Mouse (Mus musculus) heart, postnatal 4 days (tissue): ENCODE data around the gene Hsd3b1. TPM values are rescaled to one million over a fixed set of nuclear protein-coding genes. Genes with fewer than 3 reads are reported as not detected.
"Not testable (repeated sequence)": the region's sequence is repeated elsewhere in the genome, so short reads cannot be mapped to it uniquely, and the experiment has no call there.

Source experiments
- DNase-seq: peaks from one replicate; pipeline ENCODE4 v3.0.0; 2021
- total RNA-seq, 2 experiments: library from RNA; stranded (reverse); gene quantifications; 2 replicates each; pipeline ENCODE4 v1.2.3; 2021

Gene Hsd3b1
- total RNA-seq: not detected

GRCm38 (mm10) chr3:98859576-98859975 is at the start of gene Hsd3b1:
Gene Hsd3b1, minus strand, starts transcription at chr3:98859794.
- no peak for DNase-seq

- no peak for DNase-seq
These were observed 38.0 kb upstream of the Hsd3b1 start for GRCm38 (mm10) chr3:98897606-98898005.

GRCm38 (mm10) chr3:98895071-98895601 is 35.5 kb upstream of the Hsd3b1 start:
- DNase-seq: peak; percentile 4

- DNase-seq: no peak
These were observed 33.6 kb upstream of the Hsd3b1 start, which contains the start of gene Hao2 for GRCm38 (mm10) chr3:98893057-98893772. Gene Hao2, minus strand, starts transcription at chr3:98893239.

- no peak for DNase-seq
These were observed 30.8 kb upstream of the Hsd3b1 start for GRCm38 (mm10) chr3:98890430-98890829.

GRCm38 (mm10) chr3:98888206-98888605 is 28.6 kb upstream of the Hsd3b1 start:
- DNase-seq: no peak

- no peak for DNase-seq
These were observed 21.2 kb upstream of the Hsd3b1 start for GRCm38 (mm10) chr3:98880831-98881230.

- DNase-seq: no peak
These were observed 20.6 kb upstream of the Hsd3b1 start for GRCm38 (mm10) chr3:98880216-98880615.

- DNase-seq: no peak
These were observed 8.6 kb upstream of the Hsd3b1 start for GRCm38 (mm10) chr3:98868219-98868618.

- no peak for DNase-seq
These were observed 3.2 kb upstream of the Hsd3b1 start for GRCm38 (mm10) chr3:98862800-98863199.

- DNase-seq: no peak
These were observed 1.5 kb downstream of the Hsd3b1 start for GRCm38 (mm10) chr3:98858051-98858450.

GRCm38 (mm10) chr3:98856892-98857291 is 2.7 kb downstream of the Hsd3b1 start:
- DNase-seq: no peak

GRCm38 (mm10) chr3:98855160-98855559 is 4.4 kb downstream of the Hsd3b1 start:
- DNase-seq: no peak

GRCm38 (mm10) chr3:98853685-98854084 is 5.9 kb downstream of the Hsd3b1 start:
- DNase-seq: no peak

GRCm38 (mm10) chr3:98853051-98853450 is 6.5 kb downstream of the Hsd3b1 start:
- no peak for DNase-seq

GRCm38 (mm10) chr3:98852631-98853030 is 7.0 kb downstream of the Hsd3b1 start:
- no peak for DNase-seq

- DNase-seq: no peak
These were observed 7.7 kb downstream of the Hsd3b1 start for GRCm38 (mm10) chr3:98851853-98852252.

- DNase-seq: no peak
These were observed 9.3 kb downstream of the Hsd3b1 start for GRCm38 (mm10) chr3:98850262-98850661.

GRCm38 (mm10) chr3:98848898-98849297 is 10.7 kb downstream of the Hsd3b1 start:
- no peak for DNase-seq

GRCm38 (mm10) chr3:98814101-98814670 is 45.4 kb downstream of the Hsd3b1 start, which contains the start of gene Hsd3b6:
Gene Hsd3b6, minus strand, starts transcription at chr3:98814443.
- DNase-seq: no peak

GRCm38 (mm10) chr3:98812653-98813052 is 46.9 kb downstream of the Hsd3b1 start:
- DNase-seq: not testable (repeated sequence)

GRCm38 (mm10) chr3:98805032-98805431 is 54.6 kb downstream of the Hsd3b1 start:
- DNase-seq: not testable (repeated sequence)
